Mouse (Mus musculus) liver, postnatal 0 days (tissue): ENCODE results near the gene Grik4. TPM values are rescaled to one million over a fixed set of nuclear protein-coding genes. Genes with fewer than 3 reads are reported as not detected.

ENCODE experiments used
- ATAC-seq: fragments of 200-750 bp; cut with Nextera tagmentation; 2 replicates; pipeline ENCODE4 v1.8.0; 2017; ENCODE audit warnings: mild to moderate bottlenecking, moderate library complexity
- DNase-seq: peaks from one replicate; pipeline ENCODE4 v3.0.0-alpha.2; 2016
- H3K27ac ChIP-seq: fragments of 300-500 bp; sonication (generic); 2 replicates; pipeline ENCODE4 v1.5.1; 2014; ENCODE audit warnings: antibody characterized with exemption, moderate library complexity, mild to moderate bottlenecking, low read depth
- H3K27me3 ChIP-seq: fragments of 300-500 bp; sonication (generic); 2 replicates; pipeline ENCODE4 v1.6.1; 2014; ENCODE audit warnings: low read length, control low read depth, mixed read lengths; ENCODE audit not compliant: insufficient read depth
- H3K36me3 ChIP-seq: fragments of 300-500 bp; sonication (generic); replicated peaks from 2 replicates; pipeline ENCODE4 v1.6.1; 2014; ENCODE audit warnings: mild to moderate bottlenecking, control low read depth, low read length, moderate library complexity, mixed read lengths; ENCODE audit not compliant: insufficient read depth
- H3K4me1 ChIP-seq: fragments of 300-500 bp; sonication (generic); 2 replicates; pipeline ENCODE4 v1.6.1; 2014; ENCODE audit warnings: antibody characterized with exemption, mild to moderate bottlenecking, control low read depth; ENCODE audit not compliant: insufficient read depth
- H3K4me2 ChIP-seq: fragments of 300-500 bp; sonication (generic); 2 replicates; pipeline ENCODE4 v1.6.1; 2014; ENCODE audit warnings: low read depth, mild to moderate bottlenecking, low read length, moderate library complexity, mixed read lengths
- H3K4me3 ChIP-seq: fragments of 300-500 bp; sonication (generic); 2 replicates; pipeline ENCODE4 v1.5.1; 2014; ENCODE audit warnings: low read depth, low read length
- H3K9ac ChIP-seq: fragments of 300-500 bp; sonication (generic); replicated peaks from 2 replicates; pipeline ENCODE4 v1.6.1; 2014; ENCODE audit warnings: mild to moderate bottlenecking, moderate library complexity
- H3K9me3 ChIP-seq: fragments of 300-500 bp; sonication (generic); 2 replicates; pipeline ENCODE4 v1.6.1; 2016; ENCODE audit warnings: mild to moderate bottlenecking, control low read depth, low read length, mixed read lengths
- CTCF ChIP-seq: sonication (generic); IDR thresholded peaks from 2 replicates; pipeline ENCODE4 v1.5.1; 2016; ENCODE audit warnings: antibody characterized with exemption, low read depth
- EP300 ChIP-seq: IDR thresholded peaks from 2 replicates; pipeline ENCODE4 v1.6.1; 2016; ENCODE audit warnings: antibody characterized with exemption, low read depth, mild to moderate bottlenecking
- WGBS: fragments of 180-500 bp; shearing (Covaris S2); extraction: QIAGEN DNeasy Blood & Tissue Kit; methylation state at CpG from one replicate; pipeline ENCODE4 v1.1.7; 2014; ENCODE audit not compliant: insufficient replicate concordance; 5-methylcytosine and 5-hydroxymethylcytosine counted together
- polyA plus RNA-seq: library from polyadenylated mRNA; unstranded; fragments of >200 nt; fragmentation: Nextera tagmentation; extraction: Ambion mirVana; gene quantifications from 2 replicates; pipeline ENCODE4 v1.2.1, GENCODE M21; 2015

The Grik4 gene
- polyA plus RNA-seq, 1 experiment from 2014 or later: 0.08 TPM

- Histone ChIP-seq H3K9me3 (no peaks in the 10 kb centered on the region), H3K4me3 (no peak overlapping the region), H3K4me1 (0 out of 2 replicates have a peak, but pooled peaks cover 4% of the 10 kb centered on the region), H3K27me3 (no peaks in the 10 kb centered on the region), H3K27ac (no peak overlapping the region), H3K9ac (no peak overlapping the region), H3K36me3 (no peaks in the 10 kb centered on the region), H3K4me2 (no peak overlapping the region)
- no peak for DNase-seq
- WGBS: 66% methylated on average over 8 of the region's 8 CpGs
- TF ChIP-seq EP300: no peak
- no peak for TF ChIP-seq CTCF
- ATAC-seq: no peak
These were observed 198.3 kb downstream of the Grik4 start for GRCm38 (mm10) chr9:42745982-42746381.

DNA sequence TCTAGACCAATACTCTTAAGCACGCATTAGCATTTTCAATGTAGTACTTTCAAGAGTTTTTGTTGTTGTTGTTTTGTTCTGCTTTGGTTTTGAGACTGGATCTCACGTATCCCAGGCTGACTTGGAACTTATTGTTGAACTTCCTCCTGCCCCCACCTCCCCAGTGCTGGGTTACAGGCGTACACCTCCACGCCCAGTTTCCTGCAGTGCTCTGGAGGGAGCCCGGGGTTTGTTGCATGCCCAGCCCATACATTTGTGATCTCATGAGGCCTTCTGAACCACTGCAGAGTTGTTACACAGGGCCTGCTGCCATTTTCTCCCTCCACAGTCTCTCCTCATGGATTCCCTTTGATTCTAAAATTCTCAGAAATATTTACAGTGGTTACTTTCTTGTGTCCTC lies 201.9 kb downstream of the Grik4 start:
- ATAC-seq (no peak), DNase-seq (no peak)
- TF ChIP-seq EP300 (no peak), CTCF (no peak)
- Histone ChIP-seq H3K36me3 (no peaks in the 10 kb centered on the region), H3K27ac (no peak overlapping the region), H3K9me3 (no peaks in the 10 kb centered on the region), H3K27me3 (no peaks in the 10 kb centered on the region), H3K4me3 (no peak overlapping the region), H3K9ac (no peak overlapping the region), H3K4me2 (no peak overlapping the region), H3K4me1 (no peaks in the 10 kb centered on the region)
- 49% methylated on average over 5 of the region's 5 CpGs for WGBS

GRCm38 (mm10) chr9:42736697-42737335 lies 207.5 kb downstream of the Grik4 start:
- H3K4me3 ChIP-seq: no peak overlapping the region
- H3K4me2 ChIP-seq: no peak overlapping the region
- no peak overlapping the region for H3K27ac ChIP-seq
- H3K4me1 ChIP-seq: peaks cover 3% of the 10 kb centered on the region; the same call in 1 of the 2 replicates
- DNase-seq: no peak
- H3K36me3 ChIP-seq: no peaks in the 10 kb centered on the region
- TF ChIP-seq CTCF (no peak), EP300 (no peak)
- no peaks in the 10 kb centered on the region for H3K27me3 ChIP-seq
- no peak for ATAC-seq
- H3K9me3 ChIP-seq: no peaks in the 10 kb centered on the region
- H3K9ac ChIP-seq: no peak overlapping the region
- WGBS: 63% methylated on average over 7 of the region's 7 CpGs

GRCm38 (mm10) chr9:42735086-42735485 lies 209.2 kb downstream of the Grik4 start:
- Histone ChIP-seq H3K9me3 (no peaks in the 10 kb centered on the region), H3K36me3 (no peaks in the 10 kb centered on the region), H3K4me1 (peaks cover 3% of the 10 kb centered on the region; the same call in 1 of the 2 replicates), H3K4me3 (no peak overlapping the region), H3K4me2 (no peak overlapping the region), H3K9ac (no peak overlapping the region), H3K27me3 (no peaks in the 10 kb centered on the region), H3K27ac (no peak overlapping the region)
- WGBS: 70% methylated on average over 5 of the region's 5 CpGs
- ATAC-seq: no peak
- TF ChIP-seq CTCF (no peak), EP300 (no peak)
- DNase-seq: no peak

DNA sequence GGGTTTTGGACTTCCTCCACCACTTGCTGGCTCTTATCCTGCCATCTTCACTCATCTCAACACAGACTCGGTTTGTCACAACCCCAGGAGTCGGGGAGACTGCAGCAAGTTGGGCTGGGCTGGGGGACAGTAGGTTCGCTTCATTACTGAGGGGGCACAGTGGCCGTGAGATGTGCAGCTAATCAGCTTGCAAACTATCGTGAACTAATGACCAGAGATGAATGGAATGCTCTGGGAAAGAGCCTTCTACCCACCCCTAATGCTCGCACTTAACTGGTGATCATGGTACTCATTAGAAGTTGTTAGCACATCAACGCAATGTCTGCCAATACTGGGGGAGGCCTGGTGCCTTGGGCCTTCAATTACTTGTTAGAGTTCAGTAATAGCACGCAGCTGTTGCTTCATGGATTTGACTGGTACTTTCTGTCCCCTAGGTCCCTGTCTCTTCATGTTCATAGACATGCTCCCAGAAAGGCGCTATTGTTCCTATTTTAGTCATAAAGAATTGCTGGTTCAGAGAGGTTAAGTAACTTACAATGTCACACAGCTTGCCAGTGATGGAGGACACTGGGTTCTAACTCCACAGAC lies 211.5 kb downstream of the Grik4 start:
- H3K9ac ChIP-seq: no peak overlapping the region
- H3K4me3 ChIP-seq: no peak overlapping the region
- H3K27ac ChIP-seq: no peak overlapping the region
- DNase-seq (no peak), ATAC-seq (no peak)
- 68% methylated on average over 9 of the region's 9 CpGs for WGBS
- H3K27me3 ChIP-seq: no peaks in the 10 kb centered on the region
- H3K9me3 ChIP-seq: no peaks in the 10 kb centered on the region
- H3K4me2 ChIP-seq: no peak overlapping the region
- no peak for TF ChIP-seq CTCF
- TF ChIP-seq EP300: no peak
- no peaks in the 10 kb centered on the region for H3K36me3 ChIP-seq
- peaks cover 3% of the 10 kb centered on the region; the same call in 1 of the 2 replicates for H3K4me1 ChIP-seq

DNA sequence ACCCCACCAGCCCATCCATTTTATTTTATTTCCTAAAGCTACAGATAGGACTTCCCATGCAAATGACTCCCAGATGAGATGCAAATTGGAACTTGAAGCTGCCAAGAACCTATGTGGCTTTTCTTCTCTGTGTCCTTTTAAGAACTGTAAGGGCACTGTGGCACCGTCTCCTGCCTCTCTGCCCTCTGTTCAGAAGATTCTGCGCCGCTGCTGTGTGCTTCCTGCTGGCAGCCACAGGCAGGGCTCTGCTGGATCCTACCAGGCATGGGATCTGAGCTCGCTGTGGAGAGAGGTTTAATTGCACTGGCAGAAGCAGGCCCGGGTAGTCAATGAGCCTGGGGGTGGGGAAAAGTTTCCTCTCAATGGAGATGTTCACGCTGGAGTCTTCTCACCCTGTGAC lies 215.8 kb downstream of the Grik4 start:
- Histone ChIP-seq H3K27ac (no peak overlapping the region), H3K9me3 (no peaks in the 10 kb centered on the region), H3K4me2 (no peak overlapping the region), H3K27me3 (no peaks in the 10 kb centered on the region), H3K9ac (no peak overlapping the region), H3K36me3 (no peaks in the 10 kb centered on the region), H3K4me3 (no peak overlapping the region), H3K4me1 (peaks cover 5% of the 10 kb centered on the region; the same call in 1 of the 2 replicates)
- WGBS: 56% methylated on average over 6 of the region's 6 CpGs
- no peak for ATAC-seq
- DNase-seq: no peak
- TF ChIP-seq EP300 (no peak), CTCF (no peak)
